Mouse (Mus musculus) heart, postnatal 0 days (tissue): Measurements from ENCODE around the gene Retreg1.

Experiments
- CTCF ChIP-seq: IDR thresholded peaks from 2 replicates; pipeline ENCODE4 v1.5.1; 2016; ENCODE audit warnings: antibody characterized with exemption, control low read depth, low read depth
- EP300 ChIP-seq: IDR thresholded peaks from 2 replicates; pipeline ENCODE4 v1.6.1; 2016; ENCODE audit warnings: antibody characterized with exemption, low read depth

DNA sequence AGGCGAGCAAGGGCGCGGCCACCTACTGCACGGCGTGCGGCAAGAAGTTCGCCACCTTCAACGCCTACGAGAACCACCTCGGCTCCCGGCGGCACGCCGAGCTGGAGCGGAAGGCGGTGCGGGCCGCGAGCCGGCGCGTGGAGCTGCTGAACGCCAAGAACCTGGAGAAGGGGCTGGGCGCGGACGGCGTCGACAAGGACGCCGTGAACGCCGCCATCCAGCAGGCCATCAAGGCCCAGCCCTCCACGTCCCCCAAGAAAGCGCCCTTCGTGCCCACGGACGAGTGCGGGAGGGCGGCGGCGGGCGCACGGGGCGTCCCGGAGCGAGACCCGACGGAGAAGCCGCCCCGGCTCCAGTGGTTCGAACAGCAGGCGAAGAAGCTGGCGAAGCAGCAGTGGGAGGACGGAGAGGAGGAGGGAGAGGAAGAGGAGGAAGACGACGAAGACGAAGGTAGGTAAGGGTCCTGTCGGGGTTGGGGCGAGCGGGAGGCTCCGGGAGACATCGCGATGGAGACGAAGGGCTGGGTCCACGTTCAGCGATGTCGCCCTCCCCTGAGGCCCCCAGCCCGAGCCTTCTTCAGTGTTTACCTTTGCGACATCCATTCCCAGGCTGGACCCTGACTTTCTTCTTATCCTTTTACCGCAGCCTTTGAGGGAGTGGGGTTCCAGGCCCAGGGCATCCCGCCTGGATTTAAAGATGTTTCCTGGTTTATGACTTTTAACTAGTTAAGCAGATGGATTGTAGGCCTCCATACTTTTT, 141.9 kb downstream of the Retreg1 start:
- no peak for TF ChIP-seq CTCF
- no peak for TF ChIP-seq EP300
